Mouse (Mus musculus) heart, embryonic 14.5 days (tissue): ENCODE results near the gene Ces2f. TPM values are rescaled to one million over a fixed set of nuclear protein-coding genes. Genes with fewer than 3 reads are reported as not detected.

Source experiments
- ATAC-seq: fragments of 200-750 bp; cut with Nextera tagmentation; 2 replicates; pipeline ENCODE4 v1.8.0; 2017; ENCODE audit warnings: low read depth, moderate TSS enrichment; ENCODE audit not compliant: insufficient number of reproducible peaks, insufficient read depth, low FRiP score
- H3K27ac ChIP-seq, 2 experiments: fragments of 200-500 bp in 1 of 2; fragments of 300-500 bp in 1 of 2; sonication (generic) in 1 of 2; replicated peaks in 1 of 2; 2 replicates each; pipeline ENCODE4 v1.5.1; 2012 to 2014; ENCODE audit warnings: low read depth in 2 of 2, low read length in 2 of 2, control low read depth in 1 of 2, mild to moderate bottlenecking in 1 of 2, mixed read lengths in 1 of 2; ENCODE audit not compliant: control insufficient read depth in 1 of 2, insufficient read depth in 1 of 2
- H3K27me3 ChIP-seq: fragments of 300-500 bp; sonication (generic); 2 replicates; pipeline ENCODE4 v1.6.1; 2014; ENCODE audit warnings: mild to moderate bottlenecking, low read length, control low read depth; ENCODE audit not compliant: control insufficient read depth, insufficient read depth
- H3K36me3 ChIP-seq: fragments of 300-500 bp; sonication (generic); 2 replicates; pipeline ENCODE4 v1.6.1; 2014; ENCODE audit warnings: mild to moderate bottlenecking, control low read depth, low read length, mixed read lengths; ENCODE audit not compliant: control insufficient read depth, insufficient read depth
- H3K4me1 ChIP-seq, 2 experiments: fragments of 200-500 bp in 1 of 2; fragments of 300-500 bp in 1 of 2; sonication (generic) in 1 of 2; 2 replicates each; pipeline ENCODE4 v1.6.1; 2012 to 2014; ENCODE audit warnings: low read length in 2 of 2, control low read depth in 1 of 2, mixed read lengths in 1 of 2; ENCODE audit not compliant: control insufficient read depth in 2 of 2, insufficient read depth in 2 of 2
- H3K4me2 ChIP-seq: fragments of 300-500 bp; sonication (generic); 2 replicates; pipeline ENCODE4 v1.6.1; 2014; ENCODE audit warnings: mild to moderate bottlenecking, low read length
- H3K4me3 ChIP-seq, 2 experiments: fragments of 200-500 bp in 1 of 2; fragments of 300-500 bp in 1 of 2; sonication (generic) in 1 of 2; 2 replicates each; pipeline ENCODE4 v1.5.1; 2012 to 2014; ENCODE audit warnings: low read length in 2 of 2, mild to moderate bottlenecking in 2 of 2, control low read depth in 1 of 2, low read depth in 1 of 2, moderate library complexity in 1 of 2; ENCODE audit not compliant: control insufficient read depth in 1 of 2, insufficient read depth in 1 of 2
- H3K9ac ChIP-seq: fragments of 300-500 bp; sonication (generic); 2 replicates; pipeline ENCODE4 v1.6.1; 2014; ENCODE audit warnings: mild to moderate bottlenecking, low read length
- H3K9me3 ChIP-seq: fragments of 300-500 bp; sonication (generic); 2 replicates; pipeline ENCODE4 v1.6.1; 2016; ENCODE audit warnings: low read length, control low read depth; ENCODE audit not compliant: control insufficient read depth
- WGBS: fragments of 180-500 bp; shearing (Covaris S2); extraction: QIAGEN DNeasy Blood & Tissue Kit; methylation state at CpG from one replicate; pipeline ENCODE4 v1.1.7; 2014; 5-methylcytosine and 5-hydroxymethylcytosine counted together
- polyA plus RNA-seq: library from polyadenylated mRNA; unstranded; fragments of >200 nt; fragmentation: Nextera tagmentation; extraction: Ambion mirVana; gene quantifications from 2 replicates; pipeline ENCODE4 v1.2.1, GENCODE M21; 2014

Gene Ces2f
- polyA plus RNA-seq, 1 experiment from 2014 or later: not detected

DNA sequence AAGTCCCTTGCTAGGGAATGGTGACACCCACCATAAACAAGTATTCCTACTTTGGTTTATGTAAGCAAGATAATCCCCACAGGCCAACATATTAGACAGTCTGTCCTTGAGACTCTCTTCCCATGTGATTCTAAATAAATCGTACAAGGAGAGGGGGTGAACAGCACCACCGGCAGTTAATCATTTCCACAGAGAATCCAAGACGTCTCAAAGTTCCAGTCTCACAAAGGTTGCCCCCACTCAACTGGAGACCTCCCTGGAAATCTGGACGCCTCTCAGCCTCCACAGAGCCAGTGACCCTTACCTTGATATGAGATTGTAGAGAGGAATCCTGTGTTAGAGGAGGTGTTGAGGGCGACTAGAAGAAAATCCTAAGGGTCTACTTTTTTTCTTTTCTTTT, 1.9 kb downstream of the Ces2f start:
- 75% methylated on average over 5 of the region's 5 CpGs for WGBS
- Histone ChIP-seq H3K27ac (no peak overlapping the region), H3K4me3 (no peak overlapping the region), H3K9me3 (no peaks in the 10 kb centered on the region), H3K4me1 (no peaks in the 10 kb centered on the region), H3K9ac (no peak overlapping the region), H3K36me3 (no peaks in the 10 kb centered on the region), H3K27me3 (no peaks in the 10 kb centered on the region), H3K4me2 (no peak overlapping the region)
- no peak for ATAC-seq

DNA sequence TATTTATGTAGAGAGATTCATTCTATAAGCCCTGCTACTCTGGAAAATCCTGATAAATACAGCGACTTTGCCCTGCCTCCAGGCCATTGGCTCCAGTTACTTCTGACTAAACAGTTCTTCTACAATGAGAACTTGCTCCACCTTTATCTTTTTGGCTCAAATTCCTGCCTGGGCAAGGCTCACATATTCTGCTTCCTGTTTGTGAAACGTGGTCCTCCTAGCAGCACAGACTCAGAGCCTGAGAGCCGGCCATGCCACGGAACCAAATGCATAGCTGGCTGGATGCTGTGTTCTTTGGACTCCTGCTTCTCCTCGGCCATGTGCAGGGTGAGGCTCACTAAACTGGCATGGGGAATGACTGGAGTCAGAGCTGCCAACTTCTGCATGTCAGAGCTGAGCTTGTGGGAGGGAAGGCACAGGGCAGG, 14.4 kb downstream of the Ces2f start, which contains the start of gene Ces2g:
Gene Ces2g, plus strand, starts transcription at position 182 of the 425 bp plus-strand sequence.
- peak within 1 kb of the TSS in 1 of 2 experiments; percentile 24; a peak in 1 of 4 replicates for H3K27ac ChIP-seq
- H3K4me3 ChIP-seq: no peak within 1 kb of the TSS
- no peaks in the 10 kb centered on the region for H3K9me3 ChIP-seq
- H3K27me3 ChIP-seq: no peaks in the 10 kb centered on the region
- H3K9ac ChIP-seq: no peak within 1 kb of the TSS
- peak; percentile 73 for ATAC-seq
- H3K4me2 ChIP-seq: no peak within 1 kb of the TSS
- 49% methylated on average over 5 of the region's 5 CpGs for WGBS
- no peaks in the 10 kb centered on the region for H3K4me1 ChIP-seq
- no peaks in the 10 kb centered on the region for H3K36me3 ChIP-seq

DNA sequence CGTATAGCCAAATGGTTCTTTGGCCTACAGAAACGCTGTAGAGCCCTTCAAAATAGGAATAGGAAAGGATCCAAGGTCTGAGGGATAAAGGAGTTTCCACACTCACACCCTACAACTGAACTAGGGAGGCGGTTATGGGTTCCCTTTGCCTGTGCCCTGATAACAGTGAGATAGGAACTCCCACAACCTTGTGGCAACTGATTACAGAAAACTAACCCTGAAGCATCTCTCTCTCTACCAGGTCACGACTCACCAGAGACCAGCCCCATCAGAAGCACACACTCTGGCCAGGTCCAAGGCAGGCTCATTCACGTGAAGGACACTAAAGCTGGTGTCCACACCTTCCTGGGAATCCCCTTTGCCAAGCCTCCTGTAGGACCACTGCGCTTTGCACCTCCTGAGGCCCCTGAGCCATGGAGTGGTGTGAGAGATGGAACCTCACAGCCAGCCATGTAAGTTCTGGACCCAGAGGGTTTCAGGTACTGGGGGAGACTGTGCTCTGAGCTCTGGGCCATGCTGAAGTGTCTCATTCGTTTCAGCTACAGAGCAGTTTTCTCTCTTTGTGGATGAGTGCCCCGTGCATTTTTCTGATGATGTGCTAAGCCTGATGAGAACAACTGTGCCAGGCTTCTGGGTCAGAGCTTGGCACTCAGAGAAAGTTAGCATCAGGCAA, 15.2 kb downstream of the Ces2f start:
- Histone ChIP-seq H3K9ac (no peak overlapping the region), H3K4me3 (no peak overlapping the region), H3K9me3 (no peaks in the 10 kb centered on the region), H3K36me3 (no peaks in the 10 kb centered on the region), H3K27me3 (no peaks in the 10 kb centered on the region), H3K4me2 (no peak overlapping the region), H3K27ac (no peak overlapping the region), H3K4me1 (no peaks in the 10 kb centered on the region)
- WGBS: 62% methylated on average over 8 of the region's 8 CpGs
- ATAC-seq: no peak

DNA sequence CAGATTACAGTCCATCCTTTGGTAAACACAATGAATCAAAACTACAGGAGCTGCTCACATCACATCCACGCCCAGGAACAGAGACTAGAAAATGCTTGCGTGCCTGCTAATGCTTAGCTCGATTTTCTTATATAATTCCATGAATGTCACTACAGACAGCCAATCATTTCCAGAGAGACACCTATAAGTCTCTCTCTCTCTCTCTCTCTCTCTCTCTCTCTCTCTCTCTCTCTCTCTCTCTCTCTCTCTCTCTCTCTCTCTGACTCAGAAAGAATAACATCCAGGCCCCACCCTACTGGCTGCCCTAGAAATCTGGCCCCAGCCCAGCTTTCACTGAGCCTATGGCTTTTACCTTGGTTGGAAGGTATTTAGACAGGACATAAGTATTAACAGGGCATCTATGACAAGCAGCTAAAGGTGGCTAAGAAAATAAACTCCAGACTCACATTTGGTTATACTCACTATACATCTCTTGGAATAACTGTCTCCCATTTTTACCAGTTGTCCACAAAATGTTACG, 16.3 kb downstream of the Ces2f start:
- Histone ChIP-seq H3K27ac (no peak overlapping the region), H3K36me3 (no peaks in the 10 kb centered on the region), H3K4me1 (no peaks in the 10 kb centered on the region), H3K4me3 (no peak overlapping the region), H3K9me3 (no peaks in the 10 kb centered on the region), H3K9ac (no peak overlapping the region), H3K4me2 (no peak overlapping the region), H3K27me3 (no peaks in the 10 kb centered on the region)
- no peak for ATAC-seq
- 77% methylated on average over 4 of the region's 4 CpGs for WGBS

DNA sequence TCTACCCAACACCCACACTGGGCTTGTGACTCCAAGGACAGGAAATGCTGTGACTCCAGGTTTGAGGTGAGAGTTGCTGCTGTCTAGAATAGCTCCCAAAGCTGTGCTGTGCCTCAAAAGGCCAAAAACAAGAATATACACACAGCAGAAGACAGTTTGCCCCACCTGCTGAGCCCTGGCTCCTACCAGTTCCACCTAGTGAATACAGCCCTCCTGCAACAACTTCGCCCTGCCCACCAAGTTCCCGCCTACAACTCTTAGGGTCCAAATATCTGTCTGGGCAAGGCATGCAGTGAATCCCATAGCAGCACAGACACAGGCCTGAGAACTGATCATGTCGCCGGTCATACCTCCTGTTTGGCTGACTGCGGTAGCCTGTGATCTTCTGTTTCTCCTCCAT, 37.0 kb downstream of the Ces2f start:
- Histone ChIP-seq H3K36me3 (no peaks in the 10 kb centered on the region), H3K4me3 (no peak overlapping the region), H3K4me2 (no peak overlapping the region), H3K9me3 (peaks cover 15% of the 10 kb centered on the region), H3K4me1 (no peaks in the 10 kb centered on the region), H3K9ac (no peak overlapping the region), H3K27me3 (no peaks in the 10 kb centered on the region), H3K27ac (no peak overlapping the region)
- no peak for ATAC-seq
- WGBS: 91% methylated on average over 5 of the region's 5 CpGs

DNA sequence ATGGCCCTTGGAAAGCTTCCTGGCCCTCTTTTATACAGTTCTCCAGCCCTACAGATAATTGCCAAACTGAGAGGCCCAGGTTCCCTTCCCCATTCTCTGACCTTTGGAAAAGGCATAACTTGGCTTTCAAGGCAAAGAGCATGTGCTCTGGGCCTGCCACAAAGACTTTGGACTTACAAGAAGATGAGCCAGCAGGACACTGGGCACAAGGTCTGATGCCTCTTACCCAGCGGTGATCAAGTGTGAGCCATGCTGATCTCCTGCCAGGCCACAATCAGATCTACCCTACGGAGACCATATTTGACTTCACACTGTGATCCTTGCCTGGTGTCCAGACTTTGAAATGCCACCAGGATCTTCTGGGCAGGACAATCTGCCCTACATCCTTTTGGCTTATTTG, 37.8 kb downstream of the Ces2f start:
- no peak overlapping the region for H3K4me3 ChIP-seq
- no peaks in the 10 kb centered on the region for H3K27me3 ChIP-seq
- no peak overlapping the region for H3K27ac ChIP-seq

DNA sequence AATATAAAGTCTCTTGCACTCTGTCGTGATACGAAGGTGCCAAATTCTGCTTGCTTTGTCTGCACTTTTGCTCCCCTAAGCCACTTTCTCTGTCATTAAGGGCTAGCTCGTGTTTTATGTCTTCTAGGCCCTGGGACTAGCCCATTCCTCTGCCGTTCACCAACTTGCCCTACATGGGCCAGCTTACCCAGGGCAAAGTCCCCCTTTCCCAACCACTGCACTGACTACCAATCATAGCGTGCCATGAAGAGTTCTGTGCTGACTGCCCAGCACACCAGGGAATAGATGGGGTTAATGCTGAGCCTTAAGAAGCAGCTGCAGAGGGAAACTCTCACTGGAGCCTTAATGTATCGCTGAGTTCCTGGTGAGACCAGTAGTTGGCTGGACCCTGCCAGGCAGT, 51.0 kb downstream of the Ces2f start:
- no peak overlapping the region for H3K4me3 ChIP-seq
- no peaks in the 10 kb centered on the region for H3K9me3 ChIP-seq
- no peak overlapping the region for H3K27ac ChIP-seq
- ATAC-seq: no peak
- H3K4me1 ChIP-seq: no peaks in the 10 kb centered on the region
- no peaks in the 10 kb centered on the region for H3K36me3 ChIP-seq
- no peak overlapping the region for H3K4me2 ChIP-seq
- WGBS: 64% methylated on average over 6 of the region's 6 CpGs
- no peak overlapping the region for H3K9ac ChIP-seq
- H3K27me3 ChIP-seq: no peaks in the 10 kb centered on the region

More for the DNA sequence above, 37.8 kb downstream of the Ces2f start:
- WGBS: 72% methylated on average over 2 of the region's 2 CpGs
- no peaks in the 10 kb centered on the region for H3K36me3 ChIP-seq
- no peak for ATAC-seq
- H3K9ac ChIP-seq: no peak overlapping the region
- peaks cover 8% of the 10 kb centered on the region for H3K9me3 ChIP-seq
- H3K4me2 ChIP-seq: no peak overlapping the region
- H3K4me1 ChIP-seq: no peaks in the 10 kb centered on the region

DNA sequence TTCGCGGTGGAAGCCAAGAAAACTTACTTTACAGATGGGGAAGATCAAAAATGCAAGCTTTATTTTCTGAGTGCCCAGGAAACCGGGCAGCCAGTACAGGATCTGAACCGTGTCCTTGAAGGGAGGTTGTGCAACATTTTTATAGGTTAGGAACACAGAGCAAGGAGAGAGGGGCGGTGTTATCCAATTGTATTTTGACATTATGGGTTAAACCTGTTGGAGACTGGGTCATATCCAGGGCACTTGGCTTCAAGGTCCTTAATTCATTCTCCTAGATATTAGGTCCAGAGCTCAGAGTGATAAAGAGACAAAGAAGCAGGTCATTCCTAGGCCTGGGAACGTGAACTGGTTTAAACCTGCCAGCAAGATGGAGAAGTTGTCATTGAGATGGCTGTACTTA, 52.0 kb downstream of the Ces2f start:
- no peaks in the 10 kb centered on the region for H3K9me3 ChIP-seq
- 76% methylated on average over 6 of the region's 6 CpGs for WGBS
- H3K27me3 ChIP-seq: no peaks in the 10 kb centered on the region
- no peaks in the 10 kb centered on the region for H3K36me3 ChIP-seq
- no peak overlapping the region for H3K27ac ChIP-seq
- no peak for ATAC-seq
- H3K4me3 ChIP-seq: no peak overlapping the region
- H3K9ac ChIP-seq: no peak overlapping the region
- no peak overlapping the region for H3K4me2 ChIP-seq
- H3K4me1 ChIP-seq: no peaks in the 10 kb centered on the region
